Mouse (Mus musculus) kidney, postnatal 14 days (tissue): ENCODE data around the gene Nuak1.
"Not testable (repeated sequence)": the region's sequence is repeated elsewhere in the genome, so short reads cannot be mapped to it uniquely, and the experiment has no call there.

Experiments
- DNase-seq: peaks from one replicate; pipeline ENCODE4 v3.0.0; 2022; ENCODE audit warnings: mixed read lengths

Gene Nuak1

DNA sequence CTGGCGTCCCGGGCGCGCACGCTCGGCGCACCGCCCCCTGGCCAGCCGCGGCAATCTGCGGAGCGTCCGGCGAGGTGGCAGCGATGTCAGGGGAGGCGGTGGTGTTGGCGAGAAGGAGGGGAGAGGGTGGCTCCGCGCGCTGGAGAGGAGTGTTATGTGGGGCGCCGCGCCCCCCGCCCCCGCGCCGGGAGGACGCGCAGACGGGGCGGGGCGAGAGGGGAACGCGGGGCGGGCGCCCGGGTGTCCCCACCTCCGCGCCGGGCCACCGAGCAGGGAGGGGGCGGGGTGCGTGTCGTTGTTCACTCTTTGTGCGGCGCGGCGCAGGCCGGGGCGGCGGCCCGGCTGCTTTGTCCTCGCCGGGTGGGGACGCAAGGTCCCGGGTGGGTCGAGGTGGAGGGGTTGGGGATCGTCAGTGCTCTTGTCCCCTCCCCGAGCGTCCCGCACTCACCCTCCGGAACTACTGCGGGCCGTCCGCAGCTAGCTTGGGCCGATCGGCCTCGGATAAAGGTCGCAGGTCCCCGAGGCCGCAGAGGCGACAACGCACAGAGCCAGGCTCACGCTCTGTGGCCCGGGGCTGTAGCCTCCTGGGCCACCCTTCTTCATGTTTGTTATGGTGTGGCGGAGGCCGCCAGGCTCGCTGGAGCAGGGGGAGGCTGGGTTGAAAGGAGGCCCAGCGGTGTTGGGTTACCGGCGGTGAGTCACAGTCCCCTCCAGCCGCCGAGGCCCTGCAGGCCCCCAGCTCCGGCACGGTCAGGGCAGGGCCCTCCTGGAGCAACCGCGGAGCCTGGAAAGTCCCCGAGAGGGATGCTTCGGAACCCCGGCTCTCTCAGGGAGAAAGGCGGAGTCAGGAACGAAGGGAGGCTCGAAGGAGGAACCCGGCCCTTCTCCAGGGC, at the start of gene Nuak1:
Nuak1 (minus strand) TSS at position 57 of the 893 bp plus-strand sequence.
- DNase-seq: peak; percentile 95

DNA sequence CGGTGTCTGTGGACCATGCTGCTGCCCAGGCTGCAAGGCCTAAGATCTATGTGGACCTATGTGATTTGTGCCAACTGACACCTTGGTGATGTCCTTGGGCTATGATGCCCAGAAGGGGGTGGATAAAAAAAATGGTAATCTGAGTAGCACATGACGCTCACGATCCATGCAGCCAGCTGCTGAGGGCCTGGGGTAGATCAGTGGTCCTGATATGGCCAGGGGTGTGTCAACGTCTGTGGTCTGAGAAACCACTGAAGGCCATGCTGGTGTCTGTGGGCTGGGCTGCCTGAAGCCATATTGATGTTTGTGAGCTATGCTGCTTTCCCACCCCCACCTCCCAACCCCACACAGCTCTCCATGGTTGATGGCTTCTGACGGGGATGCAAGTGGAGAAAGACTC, 49.7 kb upstream of the Nuak1 start:
- no peak for DNase-seq

DNA sequence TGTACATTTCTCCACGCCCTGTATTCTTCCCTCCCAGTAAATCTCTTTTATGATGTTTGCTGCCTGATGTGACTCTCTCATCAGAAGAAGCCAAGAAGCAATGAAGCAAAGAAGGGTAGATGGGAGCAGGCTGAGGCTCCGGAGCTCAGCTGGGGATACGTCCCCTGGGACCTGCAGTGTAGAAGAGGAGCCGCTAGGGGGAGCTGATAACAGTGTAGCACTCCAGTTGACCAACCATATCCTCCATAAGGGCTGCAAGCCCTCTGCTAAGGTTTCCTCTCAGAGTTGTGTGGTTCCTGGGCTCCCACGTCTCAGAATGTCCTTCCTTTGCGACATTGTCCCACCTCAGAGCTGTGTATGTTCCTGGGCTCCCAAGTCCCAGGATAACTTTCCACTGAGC, 47.9 kb upstream of the Nuak1 start:
- DNase-seq: peak; percentile 74

DNA sequence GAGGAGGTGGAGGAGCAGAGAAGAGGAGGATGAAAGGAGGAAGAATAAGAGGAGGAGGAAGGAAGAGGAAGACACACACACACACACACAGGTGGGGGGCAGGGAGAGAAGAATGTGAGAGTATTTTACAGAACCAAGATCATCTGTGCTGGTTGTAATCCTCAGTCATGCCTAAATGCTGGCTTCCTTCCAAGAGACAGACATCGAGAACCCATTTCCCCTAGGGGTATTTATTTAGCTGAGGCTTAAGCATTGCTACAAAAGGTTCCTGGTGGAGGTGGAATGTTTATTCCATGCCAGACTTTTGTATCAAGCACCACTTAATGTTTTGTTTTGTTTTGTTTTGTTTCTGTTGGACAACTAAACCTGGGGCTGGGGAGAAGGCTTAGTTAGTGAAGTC, 44.3 kb upstream of the Nuak1 start:
- no peak for DNase-seq

DNA sequence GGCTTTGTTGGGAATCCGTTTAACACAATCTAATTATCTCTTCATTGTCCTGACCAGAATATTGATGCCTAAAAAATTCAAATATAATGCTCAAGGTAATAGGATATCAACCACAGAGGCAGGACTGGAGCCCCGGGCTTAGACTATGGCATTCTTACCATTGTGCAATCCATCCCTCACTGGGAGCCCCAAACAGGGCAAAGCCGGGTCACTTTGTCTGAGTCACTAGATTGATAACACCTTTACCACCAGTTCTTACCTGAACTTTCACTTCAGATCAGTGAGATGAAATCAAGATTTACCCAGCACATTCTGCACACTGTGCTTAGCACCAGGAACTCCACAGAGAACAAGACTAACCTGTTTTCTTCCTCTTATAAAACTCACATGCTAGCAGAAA, 43.2 kb upstream of the Nuak1 start:
- DNase-seq: no peak

DNA sequence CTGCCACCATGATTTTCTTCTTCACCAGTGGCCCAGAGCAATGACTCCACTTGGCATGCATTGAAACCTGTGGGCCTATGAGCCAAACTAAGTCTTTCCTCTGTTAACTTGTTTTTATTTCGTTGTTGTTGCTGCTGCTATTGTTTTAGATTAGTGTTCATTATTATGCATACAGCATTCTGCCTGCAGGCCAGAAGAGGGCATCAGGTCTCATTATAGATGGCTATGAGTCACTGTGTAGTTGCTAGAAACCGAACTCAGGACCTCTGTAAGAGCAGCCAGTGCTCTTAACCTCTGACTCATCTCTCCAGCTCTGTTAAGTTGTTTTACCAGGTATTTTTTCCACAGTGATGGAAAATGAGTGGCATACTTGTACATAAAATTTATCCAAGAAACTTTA, 42.7 kb upstream of the Nuak1 start:
- DNase-seq: no peak

DNA sequence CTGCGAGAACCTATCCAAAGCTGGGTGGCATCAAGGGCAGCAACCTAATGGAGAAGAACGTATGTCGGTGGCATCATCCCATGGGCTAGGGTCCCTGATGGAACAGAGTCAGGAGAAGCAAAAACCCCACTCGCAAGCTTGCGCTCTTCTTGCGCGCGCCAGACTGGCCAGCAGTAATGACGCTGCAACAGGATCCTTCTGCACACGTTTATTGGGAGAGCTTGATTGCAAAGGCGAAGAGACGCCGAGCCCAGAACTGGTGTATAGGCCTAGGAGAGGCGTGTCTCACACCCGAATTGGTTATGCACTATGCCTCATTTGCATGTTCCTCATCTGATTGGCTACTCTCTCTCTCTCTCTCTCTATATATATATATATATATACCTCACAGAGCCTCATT, 42.0 kb upstream of the Nuak1 start:
- not testable (repeated sequence) for DNase-seq

DNA sequence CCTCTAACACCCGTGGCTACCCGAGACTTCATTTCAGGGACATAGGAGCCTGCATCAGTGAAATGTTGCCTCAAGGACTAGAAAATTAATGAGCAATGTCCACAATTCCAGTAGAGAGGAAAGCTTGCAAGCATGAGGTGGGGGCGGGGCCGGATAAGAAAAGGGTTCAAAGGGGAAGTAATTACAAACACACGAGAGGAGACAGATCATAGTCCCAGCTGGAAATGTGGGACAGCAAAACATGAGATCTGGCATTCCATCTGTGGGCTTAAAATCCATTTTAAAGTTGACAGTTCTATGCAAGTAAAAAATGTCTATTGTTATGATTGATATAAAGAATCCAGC, 40.9 kb upstream of the Nuak1 start:
- DNase-seq: peak; percentile 40

DNA sequence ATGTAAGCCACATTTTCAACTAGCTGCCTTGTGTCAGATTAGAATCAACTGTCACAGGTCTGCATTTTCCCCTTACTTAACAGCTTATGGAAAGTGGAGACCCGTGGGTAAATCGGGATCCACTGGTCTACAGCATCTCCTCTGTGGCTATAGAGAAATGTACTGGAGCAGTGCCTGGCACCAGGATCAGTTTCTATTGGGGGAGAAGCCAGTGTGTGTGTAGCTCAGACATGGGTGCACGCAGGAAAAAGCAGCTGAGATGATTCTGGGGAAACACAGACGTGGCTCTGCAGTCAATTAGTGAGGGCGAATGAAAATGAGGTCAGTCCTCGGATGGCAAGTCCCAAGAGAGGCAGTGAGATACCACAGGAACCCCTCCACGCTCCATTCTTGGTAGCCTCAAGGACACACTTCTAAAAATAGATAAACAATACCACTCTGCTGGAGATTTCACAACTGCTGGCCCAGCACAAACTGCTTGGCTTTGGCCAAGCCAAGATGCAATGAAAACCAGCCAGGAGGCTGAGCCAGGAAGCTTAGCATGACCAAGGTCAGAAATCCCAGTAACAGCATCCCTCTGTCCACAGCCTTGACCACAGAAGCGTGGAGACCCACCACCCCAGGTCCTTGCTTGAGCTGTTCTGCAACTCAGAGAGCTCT, 40.4 kb upstream of the Nuak1 start:
- DNase-seq: peak; percentile 50

DNA sequence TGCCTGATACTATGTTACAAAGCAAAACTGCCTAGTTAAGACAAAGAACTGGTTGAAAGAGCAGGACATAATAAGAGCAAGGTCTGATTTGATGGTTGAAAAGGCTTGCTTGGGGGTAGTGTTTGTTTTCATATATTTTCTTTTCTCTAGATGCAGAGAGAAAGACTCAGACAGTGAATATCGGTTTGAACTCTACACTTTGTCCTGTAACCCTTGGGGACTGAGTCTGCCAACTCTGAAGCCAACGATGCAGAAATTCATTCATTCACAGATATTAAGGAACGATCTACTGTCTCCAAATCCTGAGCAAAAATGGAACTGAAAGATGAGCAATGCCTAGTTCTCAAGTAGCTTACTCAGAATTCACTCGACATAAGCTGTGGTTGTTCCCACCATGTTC, 39.7 kb upstream of the Nuak1 start:
- DNase-seq: no peak

DNA sequence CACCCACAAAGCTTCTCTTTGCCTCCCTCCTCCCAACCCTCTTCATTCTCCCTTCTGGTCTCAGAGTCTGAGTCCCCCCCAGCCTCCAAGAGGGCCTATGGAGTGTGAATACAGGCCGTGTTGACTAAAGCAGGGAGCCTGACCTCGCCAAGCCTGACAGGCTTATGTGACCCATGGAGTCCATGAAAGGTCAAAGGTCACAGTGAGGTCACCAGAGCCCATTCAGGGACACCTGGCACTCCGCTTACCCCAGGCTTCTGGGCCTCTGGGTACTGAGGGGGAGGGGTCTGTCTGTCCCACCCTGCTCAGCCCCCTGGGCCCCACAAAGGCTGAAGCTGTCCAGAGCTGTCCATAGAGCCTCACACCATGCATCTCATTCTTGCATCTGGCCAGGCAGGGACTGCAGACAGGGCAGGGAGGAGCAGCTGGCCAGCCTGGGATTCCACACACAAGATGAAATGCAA, 37.2 kb upstream of the Nuak1 start:
- no peak for DNase-seq

DNA sequence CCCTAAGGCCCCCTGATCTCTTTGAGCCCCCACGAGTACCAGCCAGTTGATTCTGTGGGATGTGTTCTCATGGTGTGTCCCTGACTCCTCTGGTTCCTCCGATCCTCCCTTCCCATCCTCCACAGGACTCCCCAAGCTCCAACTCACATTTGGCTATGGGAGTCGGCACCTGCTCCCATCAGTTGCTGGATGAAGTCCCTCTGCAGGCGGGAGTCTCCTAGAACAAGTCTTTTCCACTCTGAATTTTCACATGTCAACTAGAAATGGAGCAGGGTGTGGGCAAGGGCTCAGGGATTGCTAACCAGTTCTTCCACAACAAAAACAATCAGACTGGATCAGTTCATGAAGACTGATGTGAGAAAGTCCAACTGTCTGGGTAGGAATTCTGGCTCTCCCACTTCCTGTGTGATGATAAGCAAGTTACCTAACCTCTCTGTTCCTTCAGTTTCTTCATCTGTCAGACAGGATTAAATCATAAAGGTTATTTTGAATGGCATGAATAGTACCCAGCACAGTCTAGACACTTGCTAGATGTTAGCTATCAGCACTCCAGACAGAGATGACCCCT, 36.7 kb upstream of the Nuak1 start:
- no peak for DNase-seq

DNA sequence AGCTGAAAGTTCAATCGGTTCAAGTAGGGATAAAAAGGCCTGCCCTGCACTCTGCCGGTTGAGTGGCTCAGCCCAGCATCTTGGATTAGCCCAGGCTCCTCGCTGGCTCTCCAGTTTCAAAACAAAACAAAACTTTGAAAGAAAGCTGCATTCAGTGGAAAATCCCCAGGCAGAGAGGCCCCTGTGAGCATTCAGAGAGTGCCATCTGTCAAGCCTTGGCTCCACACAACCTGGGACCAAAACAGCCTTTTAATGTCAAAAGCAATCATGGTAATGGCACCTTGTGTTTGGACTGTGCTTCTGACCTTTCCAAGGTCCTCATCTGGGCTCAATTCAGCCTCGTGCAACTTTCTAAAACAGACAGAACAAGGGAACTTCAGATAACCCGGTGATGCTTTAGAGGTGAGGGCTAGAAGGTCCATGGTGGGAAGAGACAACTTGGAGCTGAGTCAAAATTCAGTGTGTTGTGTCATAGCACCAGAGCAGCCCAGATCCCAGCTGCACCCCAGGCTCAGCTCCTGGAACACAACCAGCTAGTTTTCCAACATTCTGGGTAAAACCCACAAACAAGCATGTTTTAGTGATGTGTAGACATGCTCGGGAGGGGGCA, 27.3 kb upstream of the Nuak1 start:
- no peak for DNase-seq

DNA sequence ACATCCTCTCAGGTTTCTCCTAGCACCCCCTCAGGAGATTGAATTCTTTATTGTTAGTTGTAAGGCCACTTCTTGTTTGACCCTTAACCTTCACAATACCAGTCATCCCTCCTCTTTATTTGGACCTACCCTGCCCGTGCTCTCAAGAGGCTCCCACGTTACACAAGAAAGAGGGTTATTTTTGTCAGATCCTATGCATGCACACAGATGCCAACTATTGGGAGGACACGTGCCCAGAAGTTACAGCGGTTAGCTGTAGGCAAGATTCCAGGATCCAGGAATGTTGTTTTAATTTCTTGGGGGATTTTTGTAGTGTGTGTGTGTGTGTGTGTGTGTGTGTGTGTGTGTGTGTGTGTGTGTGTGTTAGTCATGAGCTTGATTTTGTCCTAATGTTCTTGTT, 25.1 kb upstream of the Nuak1 start:
- DNase-seq: no peak

DNA sequence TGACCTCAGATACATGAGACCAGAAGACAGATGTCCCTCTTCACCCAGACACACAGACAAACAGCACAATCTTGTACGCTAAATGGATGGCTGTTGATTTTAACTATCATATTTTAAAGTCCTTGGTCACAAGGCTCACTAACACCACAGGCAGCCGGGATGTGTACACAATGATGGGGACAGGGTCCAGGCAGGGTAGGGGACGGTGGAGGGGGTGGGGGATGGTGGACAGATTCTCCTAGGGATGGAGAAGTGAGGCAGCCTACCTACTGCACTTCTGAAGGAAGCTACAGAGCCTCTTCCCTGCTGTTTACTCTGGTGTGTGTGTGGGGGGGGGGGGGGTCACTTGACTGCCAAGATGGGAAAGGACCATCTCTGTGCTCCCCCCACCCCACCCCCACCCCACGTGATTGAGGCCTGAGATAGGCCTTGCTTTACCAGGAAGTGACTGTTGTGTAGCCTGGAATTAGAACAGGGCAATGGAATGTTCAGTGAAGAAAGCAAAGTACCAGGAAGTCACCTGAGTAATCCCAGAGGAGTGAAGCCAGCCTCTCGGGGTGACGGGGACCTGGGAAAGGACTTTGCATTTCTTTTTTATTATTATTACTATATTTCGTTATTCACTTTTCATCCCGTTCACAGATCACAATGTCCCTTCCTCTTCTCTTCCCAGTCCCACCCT, 20.2 kb upstream of the Nuak1 start:
- no peak for DNase-seq

DNA sequence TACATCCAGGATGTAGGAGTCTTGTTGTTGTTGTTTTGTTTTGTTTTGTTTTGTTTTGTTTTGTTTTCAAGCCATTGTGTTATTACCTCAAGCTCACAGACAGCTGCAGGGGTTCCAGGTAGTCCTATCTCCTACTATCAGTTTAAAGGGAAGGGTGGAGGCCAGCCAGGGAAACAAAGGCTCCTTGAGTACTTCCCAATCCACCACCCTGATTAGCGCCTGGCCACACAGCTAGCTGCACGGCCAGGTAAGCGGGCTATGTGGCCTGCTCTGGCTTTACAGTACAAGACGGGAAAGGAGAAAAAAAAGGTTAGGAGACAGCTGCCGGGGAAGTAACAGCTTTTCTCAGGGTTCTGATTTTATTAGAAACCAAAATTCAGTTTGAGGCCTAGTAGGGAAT, 17.7 kb upstream of the Nuak1 start:
- DNase-seq: no peak

DNA sequence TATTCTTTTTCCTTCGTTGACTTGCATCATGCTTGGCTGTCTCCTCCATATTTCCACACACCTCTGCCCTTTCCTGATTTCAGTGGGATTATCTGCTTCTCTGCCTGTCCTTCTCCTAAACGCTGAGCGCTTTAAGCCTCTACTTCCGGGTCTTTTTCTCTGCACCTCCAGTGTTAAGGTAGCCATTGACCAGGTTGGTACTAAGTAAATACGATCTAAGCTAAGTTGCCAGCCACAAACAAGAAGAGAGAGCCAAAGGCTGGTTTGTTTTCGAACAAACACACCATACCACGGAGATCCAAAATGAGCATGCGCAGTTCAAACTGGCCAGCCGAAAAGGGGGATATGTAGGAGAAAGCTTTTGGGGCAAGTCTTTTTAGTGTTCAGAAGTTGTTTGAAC, 17.1 kb upstream of the Nuak1 start:
- no peak for DNase-seq

DNA sequence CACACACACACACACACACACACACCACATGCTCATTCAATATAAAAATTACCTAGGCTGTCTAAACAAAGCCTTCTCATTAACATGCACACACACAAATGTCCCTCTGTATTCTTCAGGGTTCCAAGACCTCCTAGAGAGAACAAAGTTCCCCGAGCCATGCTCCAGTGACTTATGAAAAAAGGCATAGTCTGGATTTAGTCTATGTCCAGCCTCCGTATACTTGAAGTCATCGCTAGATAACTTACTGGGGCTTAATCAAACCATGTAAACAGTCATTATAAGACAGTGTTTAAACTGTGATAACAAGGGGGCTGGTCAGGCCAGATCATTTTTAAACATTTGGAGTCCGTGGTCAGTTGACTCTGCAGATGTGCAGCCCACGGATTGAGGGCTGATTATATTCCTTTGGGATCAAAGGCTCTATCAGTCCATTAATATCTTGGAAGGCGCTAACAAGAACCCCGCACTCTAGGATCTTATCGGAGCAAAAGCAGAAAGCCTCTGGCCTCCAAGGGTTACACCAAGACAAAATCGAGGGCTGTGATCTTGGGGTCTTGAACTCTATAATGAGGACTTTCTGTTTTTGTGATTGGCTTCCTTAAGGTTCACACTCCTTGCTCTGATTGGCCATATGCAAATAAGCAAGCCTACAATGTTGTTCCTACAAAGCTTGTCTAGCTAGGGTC, 16.4 kb upstream of the Nuak1 start:
- no peak for DNase-seq

DNA sequence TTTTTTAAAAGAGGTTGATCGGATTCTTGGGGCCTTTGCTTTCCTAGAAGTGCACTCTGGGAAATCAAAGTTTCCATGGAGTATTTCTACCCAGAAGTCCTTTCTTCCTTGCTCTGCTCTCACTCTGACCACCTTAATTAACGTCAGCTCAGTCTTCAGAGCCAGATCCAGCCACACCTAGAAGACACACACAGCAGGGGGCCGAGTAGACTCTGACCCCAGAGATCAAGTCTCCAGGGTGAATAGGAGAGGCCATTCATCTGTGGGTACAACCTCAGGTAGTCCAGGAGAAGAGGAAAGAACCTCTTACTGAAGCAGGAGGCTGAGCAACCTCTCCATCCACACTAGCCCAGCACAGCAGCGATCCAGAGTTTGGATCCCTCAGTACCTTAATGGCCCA, 11.5 kb upstream of the Nuak1 start:
- no peak for DNase-seq

DNA sequence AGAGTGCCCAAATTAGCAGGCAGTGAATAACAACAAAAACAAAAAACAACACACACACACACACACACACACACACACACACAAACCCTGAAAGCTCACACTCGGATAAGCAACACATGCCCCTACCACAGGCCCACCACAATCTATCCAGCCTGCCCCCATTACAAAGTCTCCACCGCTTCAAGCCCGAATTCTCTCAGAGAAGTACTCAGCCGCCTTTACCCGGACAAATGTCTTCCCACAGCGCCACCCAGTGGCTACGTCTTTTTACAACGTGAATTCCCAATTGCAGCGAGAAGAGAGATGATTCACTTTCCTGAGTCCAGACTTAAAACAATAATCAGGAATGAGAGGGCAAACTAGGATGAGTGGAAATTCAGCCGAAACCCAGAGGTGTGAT, 10.3 kb upstream of the Nuak1 start:
- peak; percentile 87 for DNase-seq

DNA sequence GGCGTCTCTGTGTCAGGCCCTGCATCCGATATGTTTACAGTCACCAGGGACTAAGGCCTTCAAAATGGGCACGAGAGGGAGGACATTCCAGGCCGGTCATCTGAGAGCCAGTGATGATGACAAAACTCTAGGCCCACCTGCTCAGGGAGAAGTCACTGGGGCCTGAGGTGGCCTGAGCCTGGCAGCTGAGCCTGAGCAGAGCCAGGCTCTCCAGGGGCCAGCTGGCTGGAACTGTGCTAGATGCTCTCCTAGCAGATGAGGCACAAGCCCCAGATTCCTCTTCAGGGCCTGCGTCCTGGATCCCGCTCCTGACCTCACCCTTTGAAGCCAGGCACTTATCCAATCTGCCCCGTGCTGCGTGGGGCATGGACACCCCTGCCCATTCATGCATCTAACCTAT, 9.3 kb upstream of the Nuak1 start:
- DNase-seq: no peak

DNA sequence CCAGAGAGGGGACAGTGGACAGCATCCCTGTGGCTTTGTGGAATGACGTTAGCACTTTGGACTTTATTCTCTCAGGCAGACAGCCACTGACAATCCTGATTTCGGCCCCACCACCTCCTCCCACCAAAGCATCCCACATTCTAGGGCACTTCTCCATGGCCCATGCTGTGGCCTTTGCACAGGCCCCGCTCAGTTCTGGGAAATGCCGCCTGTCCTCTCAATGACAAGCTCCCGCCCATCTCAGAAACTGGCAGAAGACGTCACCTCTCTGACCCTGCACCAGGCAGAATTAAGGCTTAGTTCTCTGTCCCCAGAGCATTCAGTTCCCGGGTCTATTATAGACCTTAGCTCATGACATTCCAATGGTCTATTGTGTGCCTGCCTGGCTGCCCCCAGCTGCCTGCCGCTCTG, 7.0 kb upstream of the Nuak1 start:
- no peak for DNase-seq

DNA sequence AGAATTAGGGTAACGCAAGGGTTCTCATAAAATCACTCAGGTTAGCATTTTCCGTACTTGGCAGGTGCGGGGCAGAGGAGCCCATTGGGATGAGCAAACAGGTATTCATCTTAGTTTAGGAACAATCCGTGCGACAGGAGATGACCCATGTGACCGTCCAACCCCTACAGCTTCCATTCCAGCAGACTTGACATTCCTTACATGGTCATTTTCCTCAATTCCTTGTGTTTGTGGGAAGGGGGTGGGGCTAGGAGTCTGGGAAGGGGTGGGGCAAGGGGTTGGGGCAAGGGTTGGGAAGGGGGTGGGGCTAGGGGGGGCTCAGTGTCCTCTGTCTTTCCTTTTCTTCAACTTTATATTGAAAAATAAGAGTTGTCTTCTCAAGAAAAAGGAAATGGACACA, 6.3 kb upstream of the Nuak1 start:
- no peak for DNase-seq
